Mouse (Mus musculus) hindbrain, postnatal 0 days (tissue): ENCODE data around the gene Atf7ip. TPM values are rescaled to one million over a fixed set of nuclear protein-coding genes. Genes with fewer than 3 reads are reported as not detected.
A peak's percentile ranks its signal among the peaks of the same experiment; 100 is the strongest.

Experiments
- ATAC-seq: fragments of 200-750 bp; cut with Nextera tagmentation; 2 replicates; pipeline ENCODE4 v1.8.0; 2017; ENCODE audit warnings: mild to moderate bottlenecking, moderate TSS enrichment, moderate library complexity
- DNase-seq: peaks from one replicate; pipeline ENCODE4 v3.0.0-alpha.2; 2015; ENCODE audit warnings: low spot score
- H3K27ac ChIP-seq: fragments of 300-500 bp; sonication (generic); 2 replicates; pipeline ENCODE4 v1.5.1; 2014; ENCODE audit warnings: mild to moderate bottlenecking
- H3K27me3 ChIP-seq: fragments of 300-500 bp; sonication (generic); 2 replicates; pipeline ENCODE4 v1.6.1; 2014; ENCODE audit warnings: low read length, mixed read lengths; ENCODE audit not compliant: insufficient read depth
- H3K36me3 ChIP-seq: fragments of 300-500 bp; sonication (generic); 2 replicates; pipeline ENCODE4 v1.6.1; 2014; ENCODE audit warnings: low read length, mixed read lengths; ENCODE audit not compliant: insufficient read depth
- H3K4me1 ChIP-seq: fragments of 300-500 bp; sonication (generic); 2 replicates; pipeline ENCODE4 v1.6.1; 2014; ENCODE audit warnings: antibody characterized with exemption, low read length, mixed read lengths; ENCODE audit not compliant: insufficient read depth
- H3K4me2 ChIP-seq: fragments of 300-500 bp; sonication (generic); 2 replicates; pipeline ENCODE4 v1.6.1; 2014; ENCODE audit warnings: low read depth, mild to moderate bottlenecking, low read length, moderate library complexity, mixed read lengths
- H3K4me3 ChIP-seq: fragments of 300-500 bp; sonication (generic); 2 replicates; pipeline ENCODE4 v1.5.1; 2014; ENCODE audit warnings: low read length
- H3K9ac ChIP-seq: fragments of 300-500 bp; sonication (generic); replicated peaks from 2 replicates; pipeline ENCODE4 v1.6.1; 2014; ENCODE audit warnings: mild to moderate bottlenecking, low read length, moderate library complexity, mixed read lengths
- H3K9me3 ChIP-seq: fragments of 300-500 bp; sonication (generic); 2 replicates; pipeline ENCODE4 v1.6.1; 2016; ENCODE audit warnings: low read length, mixed read lengths
- CTCF ChIP-seq: IDR thresholded peaks from 2 replicates; pipeline ENCODE4 v1.5.1; 2016; ENCODE audit warnings: antibody characterized with exemption, control low read depth, low read depth
- WGBS: fragments of 180-500 bp; shearing (Covaris S2); extraction: QIAGEN DNeasy Blood & Tissue Kit; methylation state at CpG from one replicate; pipeline ENCODE4 v1.1.7; 2014; 5-methylcytosine and 5-hydroxymethylcytosine counted together
- polyA plus RNA-seq: library from polyadenylated mRNA; unstranded; fragments of >200 nt; fragmentation: Nextera tagmentation; extraction: Ambion mirVana; gene quantifications from 2 replicates; pipeline ENCODE4 v1.2.1, GENCODE M21; 2015
- total RNA-seq: library from RNA; depleted of rRNA; stranded (reverse); fragments of >200 nt; gene quantifications from 2 replicates; pipeline ENCODE4 v1.2.3, GENCODE M21; 2014

Atf7ip gene
- total and polyA plus RNA-seq, 2 experiments from 2014 or later = 22.9 to 42.8 TPM

DNA sequence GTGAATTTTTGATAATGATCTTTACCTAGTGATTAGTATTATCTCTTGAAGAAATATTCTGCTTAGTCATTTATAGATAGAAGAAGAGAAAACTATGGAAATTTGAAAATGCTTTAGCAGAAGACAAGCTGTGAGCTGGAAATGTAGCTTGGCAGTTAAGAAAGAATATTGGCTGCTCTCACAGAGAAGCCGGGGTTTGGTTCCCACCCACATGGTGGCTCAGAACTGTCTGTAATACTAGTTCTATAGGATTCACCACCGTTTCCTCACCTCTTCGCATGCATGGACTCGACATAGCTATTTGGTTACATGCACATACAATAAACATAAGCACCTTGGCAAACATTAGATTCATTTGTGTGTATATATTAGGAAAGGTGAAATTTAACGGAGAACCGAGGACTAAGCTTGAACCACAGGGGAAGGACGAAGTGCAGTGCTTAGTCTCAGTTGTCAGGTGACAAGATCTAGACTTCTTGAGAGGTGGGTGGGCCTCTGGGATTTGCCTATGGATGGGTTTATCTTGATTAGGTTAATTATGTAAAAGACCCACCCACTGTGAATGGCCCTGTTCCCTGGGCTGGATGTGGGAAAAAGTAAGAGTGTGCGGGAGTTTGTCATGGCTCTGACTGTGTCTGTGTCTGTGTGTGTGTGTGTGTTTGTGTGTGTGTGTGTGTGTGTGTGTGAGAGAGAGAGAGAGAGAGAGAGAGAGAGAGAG, 52.5 kb downstream of the Atf7ip start:
- ATAC-seq (no peak), DNase-seq (no peak)
- H3K27ac ChIP-seq = 0 out of 2 replicates have a peak overlapping the region, but pooled peaks have one; percentile 36

DNA sequence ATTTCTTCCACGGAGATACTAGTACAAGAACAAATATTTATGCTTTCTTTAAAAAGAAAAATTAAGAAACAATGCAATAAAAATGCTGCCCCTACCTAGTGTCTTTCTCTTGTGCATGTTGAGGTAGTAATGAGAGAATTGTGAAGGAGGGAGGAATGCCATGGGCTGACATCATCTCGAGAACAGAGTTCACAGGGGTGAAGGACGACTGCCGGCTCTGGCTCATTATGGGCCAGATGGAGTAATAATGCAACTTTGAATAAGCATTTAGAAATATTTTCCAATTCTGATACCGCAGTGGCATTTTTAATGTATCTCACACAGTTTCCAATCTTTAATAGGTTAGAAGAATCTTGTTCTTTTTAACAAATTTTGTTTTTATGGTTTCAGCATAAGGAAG, 60.0 kb downstream of the Atf7ip start:
- Histone ChIP-seq H3K36me3 (peaks cover 49% of the 10 kb centered on the region), H3K9ac (no peak overlapping the region), H3K9me3 (peaks cover 4% of the 10 kb centered on the region; the same call in 1 of the 2 replicates), H3K27me3 (no peaks in the 10 kb centered on the region), H3K4me3 (no peak overlapping the region), H3K4me1 (no peaks in the 10 kb centered on the region), H3K27ac (no peak overlapping the region), H3K4me2 (no peak overlapping the region)
- DNase-seq (no peak), ATAC-seq (no peak)
- no peak for TF ChIP-seq CTCF
- 82% methylated on average over 5 of the region's 5 CpGs for WGBS

More for the DNA sequence above, 52.5 kb downstream of the Atf7ip start:
- peaks cover 5% of the 10 kb centered on the region; the same call in 1 of the 2 replicates for H3K4me1 ChIP-seq
- H3K9me3 ChIP-seq = no peaks in the 10 kb centered on the region
- no peak for TF ChIP-seq CTCF
- H3K9ac ChIP-seq = no peak overlapping the region
- no peaks in the 10 kb centered on the region for H3K27me3 ChIP-seq
- H3K4me2 ChIP-seq = no peak overlapping the region
- peaks cover 25% of the 10 kb centered on the region; the same call in 1 of the 2 replicates for H3K36me3 ChIP-seq
- no peak overlapping the region for H3K4me3 ChIP-seq
- WGBS = 67% methylated on average over 8 of the region's 8 CpGs

DNA sequence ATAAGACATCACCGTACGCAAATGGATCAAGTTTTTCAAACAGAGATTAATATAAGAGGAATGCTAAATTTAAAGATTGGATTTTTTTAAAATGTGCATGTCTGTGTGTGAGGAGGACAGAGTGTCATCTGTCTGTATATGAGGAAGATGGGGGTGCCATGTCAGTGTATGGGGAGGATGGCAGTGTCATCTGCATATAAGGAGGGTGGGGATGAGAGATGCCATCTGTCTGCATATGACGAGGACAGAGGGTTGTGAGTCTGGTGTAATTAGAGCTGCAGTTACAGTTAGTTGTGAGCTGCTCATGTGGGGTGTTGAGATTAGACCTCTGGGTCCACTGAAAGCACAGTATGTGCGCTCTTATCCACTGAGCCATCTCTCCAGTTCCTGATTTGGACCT, 84.8 kb downstream of the Atf7ip start:
- H3K36me3 ChIP-seq = peaks cover 36% of the 10 kb centered on the region

DNA sequence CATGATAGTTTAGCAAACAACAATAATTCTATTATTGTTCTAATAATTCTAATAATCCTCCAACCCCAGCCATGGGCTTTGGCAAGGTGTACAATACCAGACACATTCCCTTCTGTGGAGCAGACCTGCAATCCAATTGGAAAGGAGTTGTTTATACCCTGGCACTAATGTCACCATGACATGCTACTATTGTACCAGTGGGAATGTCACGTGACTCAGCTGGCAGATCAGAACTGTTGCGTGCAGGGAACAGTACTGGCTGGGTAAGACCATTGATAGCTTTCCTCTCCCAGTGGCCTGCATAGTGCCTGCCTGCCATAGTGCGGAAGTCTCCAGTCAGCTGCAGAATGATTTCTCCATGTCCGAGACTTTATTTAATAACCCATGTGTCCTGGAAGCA, 88.6 kb downstream of the Atf7ip start:
- Histone ChIP-seq H3K4me2 (no peak overlapping the region), H3K4me3 (no peak overlapping the region), H3K27ac (no peak overlapping the region), H3K27me3 (no peaks in the 10 kb centered on the region), H3K9me3 (no peaks in the 10 kb centered on the region), H3K36me3 (peaks cover 40% of the 10 kb centered on the region), H3K9ac (no peak overlapping the region), H3K4me1 (no peaks in the 10 kb centered on the region)
- TF ChIP-seq CTCF = no peak
- 90% methylated on average over 4 of the region's 4 CpGs for WGBS
- DNase-seq (no peak), ATAC-seq (no peak)

More for the DNA sequence above, 84.8 kb downstream of the Atf7ip start:
- H3K4me3 ChIP-seq = no peak overlapping the region
- H3K4me2 ChIP-seq = no peak overlapping the region
- no peak overlapping the region for H3K9ac ChIP-seq
- H3K9me3 ChIP-seq = no peaks in the 10 kb centered on the region
- TF ChIP-seq CTCF = no peak
- no peak for ATAC-seq
- 73% methylated on average over 4 of the region's 4 CpGs for WGBS
- no peak for DNase-seq
- H3K4me1 ChIP-seq = no peaks in the 10 kb centered on the region
- no peaks in the 10 kb centered on the region for H3K27me3 ChIP-seq
- no peak overlapping the region for H3K27ac ChIP-seq

DNA sequence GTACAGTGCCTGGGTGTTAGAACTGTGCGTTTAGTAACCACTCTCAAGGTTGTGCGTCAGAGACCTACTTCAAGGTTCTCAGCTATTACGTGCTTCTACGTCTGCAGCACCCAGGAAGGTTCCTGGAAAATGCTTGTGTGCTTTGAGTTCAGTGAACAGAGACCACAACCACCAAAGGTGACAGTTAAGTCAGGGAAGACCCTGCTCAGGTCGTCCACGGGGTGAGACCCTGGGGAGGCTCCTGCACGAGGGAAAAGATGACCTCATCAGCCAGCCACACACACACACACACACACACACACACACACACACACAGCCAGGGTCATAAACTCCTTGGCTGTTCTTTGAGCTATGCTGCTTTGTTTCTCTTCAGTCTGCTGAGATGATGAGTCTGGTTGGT, 96.6 kb downstream of the Atf7ip start:
- TF ChIP-seq CTCF = no peak
- Histone ChIP-seq H3K9ac (no peak overlapping the region), H3K27me3 (no peaks in the 10 kb centered on the region), H3K4me1 (no peaks in the 10 kb centered on the region), H3K27ac (no peak overlapping the region), H3K4me3 (no peak overlapping the region), H3K36me3 (peaks cover 79% of the 10 kb centered on the region), H3K9me3 (no peaks in the 10 kb centered on the region), H3K4me2 (no peak overlapping the region)
- 90% methylated on average over 7 of the region's 7 CpGs for WGBS
- DNase-seq (no peak), ATAC-seq (no peak)

DNA sequence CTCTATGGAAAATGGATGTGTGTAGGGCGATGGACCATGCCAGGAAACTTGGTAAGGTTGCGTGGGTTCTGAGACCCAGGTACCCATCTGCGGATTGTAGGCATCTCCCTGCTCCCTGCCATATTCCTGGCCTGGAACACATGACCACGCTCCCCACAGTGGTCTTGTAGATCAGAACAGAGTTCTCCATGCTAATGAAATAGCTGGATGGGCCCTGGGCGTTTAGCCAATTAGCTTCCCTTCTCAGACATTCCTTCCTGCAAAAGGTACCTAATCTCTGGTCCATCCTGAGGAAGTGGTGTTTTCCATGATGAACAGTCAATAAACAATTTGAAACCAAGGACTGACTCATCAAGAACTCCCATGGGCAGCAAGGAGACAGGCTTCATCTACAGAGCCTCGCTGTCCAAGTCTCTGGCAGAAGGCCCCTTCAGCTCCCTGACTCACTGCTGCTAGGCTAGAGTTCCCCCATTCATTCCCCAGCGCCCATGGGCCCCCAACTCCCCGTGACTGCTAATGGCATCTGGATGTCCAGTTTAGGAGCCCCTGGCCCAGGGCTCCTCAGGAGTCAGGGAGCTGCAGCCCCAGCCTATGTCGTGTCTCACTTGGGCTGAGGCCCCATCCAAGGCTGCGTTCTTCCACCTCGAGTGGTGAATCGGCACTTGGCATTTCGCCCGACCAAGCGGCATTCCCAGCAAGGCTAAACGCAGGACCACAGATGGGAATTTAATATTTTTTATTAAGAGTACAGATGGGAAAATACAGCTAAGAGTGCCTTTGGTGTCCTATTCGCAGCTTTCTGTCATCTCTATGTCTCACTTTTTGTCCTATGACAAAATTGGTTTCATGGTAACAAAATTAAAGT, 105.6 kb downstream of the Atf7ip start:
- 90% methylated on average over 17 of the region's 17 CpGs for WGBS
- no peak for TF ChIP-seq CTCF
- no peaks in the 10 kb centered on the region for H3K9me3 ChIP-seq
- H3K4me2 ChIP-seq = no peak overlapping the region
- no peak overlapping the region for H3K4me3 ChIP-seq
- H3K4me1 ChIP-seq = no peaks in the 10 kb centered on the region
- ATAC-seq (no peak), DNase-seq (no peak)
- no peak overlapping the region for H3K9ac ChIP-seq
- H3K27ac ChIP-seq = no peak overlapping the region
- H3K36me3 ChIP-seq = peaks cover 19% of the 10 kb centered on the region
- H3K27me3 ChIP-seq = no peaks in the 10 kb centered on the region
